Mouse (Mus musculus) cortical plate, adult 2 months (tissue): ENCODE results near the gene Hist1h3b. TPM values are rescaled to one million over a fixed set of nuclear protein-coding genes. Genes with fewer than 3 reads are reported as not detected.

ENCODE experiments used
- H3K27ac ChIP-seq: fragments of 200-500 bp; 2 replicates; pipeline ENCODE4 v1.5.1; 2012; ENCODE audit warnings: low read length, control low read depth, inconsistent platforms; ENCODE audit not compliant: insufficient read depth
- H3K4me1 ChIP-seq: fragments of 200-500 bp; 2 replicates; pipeline ENCODE4 v1.6.1; 2011; ENCODE audit warnings: low read length; ENCODE audit not compliant: control insufficient read depth, insufficient read depth
- H3K4me3 ChIP-seq: fragments of 200-500 bp; 2 replicates; pipeline ENCODE4 v1.5.1; 2011; ENCODE audit warnings: mild to moderate bottlenecking, low read length, control low read depth; ENCODE audit not compliant: insufficient read depth
- CTCF ChIP-seq: fragments of 200-500 bp; IDR thresholded peaks from 2 replicates; pipeline ENCODE4 v1.5.1; 2011; ENCODE audit warnings: mild to moderate bottlenecking, control low read depth, low read length; ENCODE audit not compliant: insufficient read depth; ENCODE audit errors: extremely low read depth
- POLR2A ChIP-seq: fragments of 200-500 bp; IDR thresholded peaks from 2 replicates; pipeline ENCODE4 v1.6.1; 2011; ENCODE audit warnings: mild to moderate bottlenecking, low read length, control low read depth; ENCODE audit not compliant: insufficient read depth; ENCODE audit errors: extremely low read depth
- polyA plus RNA-seq: library from polyadenylated mRNA; depleted of rRNA; stranded (reverse); fragments of >200 nt; gene quantifications from 2 replicates; pipeline ENCODE4 v1.2.3, GENCODE M21; 2012

The Hist1h3b gene
- polyA plus RNA-seq, 1 experiment = 0.77 TPM

- Histone ChIP-seq H3K27ac (peak overlapping the region; percentile 60; the same call in 1 of the 2 replicates), H3K4me1 (no peaks in the 10 kb centered on the region), H3K4me3 (peak overlapping the region; percentile 67; the same call in 1 of the 2 replicates)
- TF ChIP-seq POLR2A (no peak), CTCF (no peak)
Measured at GRCm38 (mm10) chr13:23738041-23738440, 14.0 kb upstream of the Hist1h3b start.

GRCm38 (mm10) chr13:23738677-23739068 lies 13.4 kb upstream of the Hist1h3b start, which contains the start of gene Hist1h1c:
Gene Hist1h1c, plus strand, starts transcription at chr13:23738808.
- H3K4me3 ChIP-seq = peak within 1 kb of the TSS; percentile 67
- peak; percentile 97 for TF ChIP-seq POLR2A
- TF ChIP-seq CTCF = no peak
- H3K27ac ChIP-seq = peak within 1 kb of the TSS; percentile 73
- no peaks in the 10 kb centered on the region for H3K4me1 ChIP-seq

GRCm38 (mm10) chr13:23739069-23739921 lies 12.8 kb upstream of the Hist1h3b start:
- peak overlapping the region; percentile 67 for H3K4me3 ChIP-seq
- H3K27ac ChIP-seq = peak overlapping the region; percentile 89
- TF ChIP-seq POLR2A (peak; percentile 57; the same call in 1 of the 2 replicates), CTCF (no peak)
- no peaks in the 10 kb centered on the region for H3K4me1 ChIP-seq

GRCm38 (mm10) chr13:23739922-23740252 lies 12.2 kb upstream of the Hist1h3b start:
- TF ChIP-seq POLR2A (no peak), CTCF (no peak)

GRCm38 (mm10) chr13:23740256-23740840 lies 11.7 kb upstream of the Hist1h3b start:
- TF ChIP-seq CTCF = no peak
- TF ChIP-seq POLR2A = no peak
- H3K4me1 ChIP-seq = no peaks in the 10 kb centered on the region
- peak overlapping the region; percentile 67 for H3K4me3 ChIP-seq
- H3K27ac ChIP-seq = peak overlapping the region; percentile 89; the same call in 1 of the 2 replicates

More at GRCm38 (mm10) chr13:23739922-23740252, 12.2 kb upstream of the Hist1h3b start:
- Histone ChIP-seq H3K4me3 (peak overlapping the region; percentile 67), H3K27ac (peak overlapping the region; percentile 89), H3K4me1 (no peaks in the 10 kb centered on the region)

- no peak for TF ChIP-seq POLR2A
- H3K4me3 ChIP-seq = peak overlapping the region; percentile 67; the same call in 1 of the 2 replicates
Measured at GRCm38 (mm10) chr13:23740910-23741309, 11.2 kb upstream of the Hist1h3b start.

GRCm38 (mm10) chr13:23742007-23742406 lies 10.1 kb upstream of the Hist1h3b start:
- H3K4me1 ChIP-seq = no peaks in the 10 kb centered on the region
- no peak for TF ChIP-seq POLR2A
- TF ChIP-seq CTCF = no peak
- no peak overlapping the region for H3K27ac ChIP-seq
- H3K4me3 ChIP-seq = no peak overlapping the region

More at GRCm38 (mm10) chr13:23740910-23741309, 11.2 kb upstream of the Hist1h3b start:
- no peaks in the 10 kb centered on the region for H3K4me1 ChIP-seq
- no peak overlapping the region for H3K27ac ChIP-seq

- Histone ChIP-seq H3K27ac (no peak overlapping the region), H3K4me1 (no peaks in the 10 kb centered on the region), H3K4me3 (no peak overlapping the region)
- TF ChIP-seq CTCF = no peak
- TF ChIP-seq POLR2A = no peak
Measured at GRCm38 (mm10) chr13:23743215-23743614, 8.9 kb upstream of the Hist1h3b start.

GRCm38 (mm10) chr13:23743963-23744362 lies 8.1 kb upstream of the Hist1h3b start:
- Histone ChIP-seq H3K4me3 (no peak overlapping the region), H3K4me1 (no peaks in the 10 kb centered on the region), H3K27ac (no peak overlapping the region)
- TF ChIP-seq CTCF (no peak), POLR2A (no peak)
